ENCODE assay signal across 20 mouse cellular contexts in the genomic region with DNA sequence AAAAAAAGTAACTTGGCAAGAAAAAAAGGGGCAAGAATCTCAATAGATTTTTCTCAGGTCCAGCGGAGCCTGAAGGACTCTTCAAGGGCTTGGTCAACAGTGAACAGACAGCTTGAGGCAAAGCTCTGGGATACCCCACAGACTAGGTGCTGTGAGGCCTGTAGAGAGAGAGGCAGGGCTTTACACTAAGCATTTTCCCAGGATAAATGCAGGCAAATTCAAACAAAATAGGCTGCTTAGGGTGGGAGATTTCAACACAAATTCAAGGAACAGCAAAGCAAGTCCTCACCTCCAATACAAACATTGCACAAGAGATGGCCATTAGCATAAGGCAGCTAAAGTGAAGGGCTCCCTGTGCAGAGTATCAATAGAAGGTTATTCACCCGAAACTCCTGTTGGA.
DNase-seq lines count a peak whose midpoint lies in the region; ATAC-seq and TF ChIP-seq lines count a peak whose summit lies in the region.
"Had no signal": no experiment of that assay in that cellular context is flagged by ENCODE, and none has a peak within 500 bp of the region (broad histone marks: within the 10 kb centered on the region; RNA-seq: fewer than 3 reads in every experiment).

No protein-coding gene starts in this region.

- no peak for ATAC-seq in kidney, embryonic 16.5 days (ENCODE audit: low FRiP score, low TSS enrichment)
- peak; percentile 94 for ATAC-seq in lung, embryonic 16.5 days (ENCODE audit: low read depth)
- ATAC-seq in lung, postnatal 0 days: peak; percentile 66
- ATAC-seq: midbrain, embryonic 16.5 days; Patski had no signal

- H3K4me3 ChIP-seq in kidney, embryonic 16.5 days (ENCODE audit: low read length): no peak overlapping the region
- no peak overlapping the region for H3K4me3 ChIP-seq in lung, embryonic 16.5 days (ENCODE audit: low read length)
- no peak overlapping the region for H3K4me3 ChIP-seq in lung, postnatal 0 days (ENCODE audit: low read depth, low read length)
- H3K4me3 ChIP-seq: embryonic facial prominence, embryonic 12.5 days; heart, embryonic 13.5 days; layer of hippocampus, adult 2 months had no signal

- DNase-seq in kidney, adult 18-20 months: peak; percentile 15
- DNase-seq in lung, postnatal 14 days: no peak
- DNase-seq in lung, postnatal 0 days (ENCODE audit: low spot score): peak; percentile 52
- no peak for DNase-seq in thymus, postnatal 4 days
- DNase-seq in gastrocnemius, postnatal 10 days: no peak
- DNase-seq: adrenal gland, postnatal 36 days; B cell, adult 2 months; cerebellum, adult 2 months; gastrocnemius, postnatal 14 days; left cerebral cortex, postnatal 4 days; retina, postnatal 1 day; right cerebral cortex, postnatal 4 days had no signal

- TF ChIP-seq EP300 in lung, postnatal 0 days (IDR thresholded peaks at IDR 0.05): peak; percentile 31; the same call in 1 of the 2 replicates

- no peak overlapping the region for H3K9ac ChIP-seq in kidney, embryonic 16.5 days (replicated peaks; ENCODE audit: low read length)
- H3K9ac ChIP-seq in lung, embryonic 16.5 days (ENCODE audit: low read length): no peak overlapping the region
- H3K9ac ChIP-seq in lung, postnatal 0 days (replicated peaks; ENCODE audit: low read depth): no peak overlapping the region
- H3K9ac ChIP-seq: embryonic facial prominence, embryonic 12.5 days; heart, embryonic 13.5 days; liver, embryonic 14.5 days had no signal

- no peaks in the 10 kb centered on the region for H3K9me3 ChIP-seq in kidney, embryonic 16.5 days (ENCODE audit: low read length)
- H3K9me3 ChIP-seq in lung, embryonic 16.5 days (ENCODE audit: control insufficient read depth, low read length): no peaks in the 10 kb centered on the region
- no peaks in the 10 kb centered on the region for H3K9me3 ChIP-seq in lung, postnatal 0 days (ENCODE audit: low read length)
- H3K9me3 ChIP-seq: embryonic facial prominence, embryonic 12.5 days; heart, embryonic 13.5 days had no signal

- TF ChIP-seq CTCF in lung, postnatal 0 days (IDR thresholded peaks at IDR 0.05): no peak

- no peak overlapping the region for H3K27ac ChIP-seq in kidney, embryonic 16.5 days (ENCODE audit: low read length)
- no peak overlapping the region for H3K27ac ChIP-seq in lung, embryonic 16.5 days (ENCODE audit: low read length)
- no peak overlapping the region for H3K27ac ChIP-seq in lung, postnatal 0 days (ENCODE audit: low read length)
- H3K27ac ChIP-seq: embryonic facial prominence, embryonic 12.5 days; heart, embryonic 13.5 days; layer of hippocampus, adult 2 months; liver, embryonic 14.5 days had no signal

- peaks cover 19% of the 10 kb centered on the region for H3K4me1 ChIP-seq in kidney, embryonic 16.5 days (ENCODE audit: insufficient read depth, low read length)
- H3K4me1 ChIP-seq in lung, embryonic 16.5 days (replicated peaks; ENCODE audit: control insufficient read depth, insufficient read depth, low read length): peaks cover 26% of the 10 kb centered on the region
- H3K4me1 ChIP-seq in lung, postnatal 0 days (ENCODE audit: insufficient read depth, low read depth, low read length): peaks cover 16% of the 10 kb centered on the region; the same call in 1 of the 2 replicates

- H3K36me3 ChIP-seq in kidney, embryonic 16.5 days (ENCODE audit: insufficient read depth, low read length): no peaks in the 10 kb centered on the region
- H3K36me3 ChIP-seq in lung, embryonic 16.5 days (ENCODE audit: control insufficient read depth, insufficient read depth, low read length): no peaks in the 10 kb centered on the region
- H3K36me3 ChIP-seq in lung, postnatal 0 days (ENCODE audit: insufficient read depth, low read length): no peaks in the 10 kb centered on the region
- H3K36me3 ChIP-seq: embryonic facial prominence, embryonic 12.5 days; heart, embryonic 13.5 days had no signal

- no peak overlapping the region for H3K4me2 ChIP-seq in kidney, embryonic 16.5 days (replicated peaks; ENCODE audit: low read depth, low read length)
- H3K4me2 ChIP-seq in lung, embryonic 16.5 days (ENCODE audit: low read depth, low read length): no peak overlapping the region
- no peak overlapping the region for H3K4me2 ChIP-seq in lung, postnatal 0 days (replicated peaks; ENCODE audit: low read depth, low read length)
- H3K4me2 ChIP-seq: embryonic facial prominence, embryonic 12.5 days; heart, embryonic 13.5 days had no signal

- 78% methylated on average over 2 of the region's 2 CpGs for WGBS in kidney, embryonic 16.5 days
- WGBS in lung, embryonic 16.5 days: 46% methylated on average over 2 of the region's 2 CpGs
- WGBS in lung, postnatal 0 days: 62% methylated on average over 2 of the region's 2 CpGs

- no peaks in the 10 kb centered on the region for H3K27me3 ChIP-seq in kidney, embryonic 16.5 days (ENCODE audit: insufficient read depth, low read length)
- no peaks in the 10 kb centered on the region for H3K27me3 ChIP-seq in lung, embryonic 16.5 days (ENCODE audit: control insufficient read depth, insufficient read depth, low read depth, low read length)
- H3K27me3 ChIP-seq in lung, postnatal 0 days (replicated peaks; ENCODE audit: insufficient read depth, low read length): no peaks in the 10 kb centered on the region
- H3K27me3 ChIP-seq: embryonic facial prominence, embryonic 12.5 days; heart, embryonic 13.5 days; Patski had no signal

Comparison
In these comparisons a context has a peak if more than half of its experiments do, and no peak if none do; other contexts are left out.
1. DNase-seq: peak in kidney, adult 18-20 months (single experiment) and lung, postnatal 0 days (single experiment); none in lung, postnatal 14 days (single experiment), thymus, postnatal 4 days (single experiment) and gastrocnemius, postnatal 10 days (single experiment).